Mouse (Mus musculus) lung, postnatal 36 days (tissue): ENCODE measurements at regions not wholly inside any gene's neighbourhood (a gene's known extent, or its start where the extent isn't known, plus 50 kb on each side); places are given as distances from the start of the nearest gene placed in this dataset.
A peak's percentile ranks its signal among the peaks of the same experiment; 100 is the strongest.
"Not testable (repeated sequence)": the region's sequence is repeated elsewhere in the genome, so short reads cannot be mapped to it uniquely, and the experiment has no call there.

Experiments used
- DNase-seq: peaks from one replicate; pipeline ENCODE4 v3.0.0; 2022; ENCODE audit warnings: mixed read lengths

- DNase-seq: no peak
These were observed 147.2 kb downstream of the Hira start for GRCm38 (mm10) chr16:19024010-19024532.

- DNase-seq: no peak
These were observed 148.5 kb downstream of the Hira start for GRCm38 (mm10) chr16:19025227-19025932.

- peak; percentile 2 for DNase-seq
These were observed 150.3 kb downstream of the Hira start for GRCm38 (mm10) chr16:19027096-19027495.

GRCm38 (mm10) chr16:19032582-19032981 lies 155.7 kb downstream of the Hira start:
- no peak for DNase-seq

- no peak for DNase-seq
These were observed 158.9 kb downstream of the Hira start for GRCm38 (mm10) chr16:19035781-19036180.

- no peak for DNase-seq
These were observed 160.8 kb downstream of the Hira start for GRCm38 (mm10) chr16:19037681-19038080.

GRCm38 (mm10) chr16:19052791-19053190 lies 176.0 kb downstream of the Hira start:
- peak; percentile 29 for DNase-seq

GRCm38 (mm10) chr16:19060343-19060742 lies 183.5 kb downstream of the Hira start:
- no peak for DNase-seq

- no peak for DNase-seq
These were observed 185.0 kb downstream of the Hira start for GRCm38 (mm10) chr16:19061796-19062195.

- DNase-seq: no peak
These were observed 185.9 kb downstream of the Hira start for GRCm38 (mm10) chr16:19062557-19063400.

- DNase-seq: no peak
These were observed 186.5 kb downstream of the Hira start for GRCm38 (mm10) chr16:19063401-19063762.

GRCm38 (mm10) chr16:19064397-19064796 lies 187.6 kb downstream of the Hira start:
- no peak for DNase-seq

GRCm38 (mm10) chr16:19065543-19066141 lies 188.8 kb downstream of the Hira start:
- no peak for DNase-seq

- DNase-seq: peak; percentile 30
These were observed 190.0 kb downstream of the Hira start for GRCm38 (mm10) chr16:19066700-19067310.

- DNase-seq: not testable (repeated sequence)
These were observed 206.7 kb downstream of the Hira start for GRCm38 (mm10) chr16:19083503-19083902.

- DNase-seq: peak; percentile 7
These were observed 211.1 kb downstream of the Hira start for GRCm38 (mm10) chr16:19087914-19088313.
